Mouse (Mus musculus): ENCODE data around the gene Gm3238.
"Not testable (repeated sequence)": the region's sequence is repeated elsewhere in the genome, so short reads cannot be mapped to it uniquely, and the experiment has no call there.

Gene Gm3238

GRCm38 (mm10) chr10:77771225-77771624 lies at the start of gene Gm3238:
TSS of gene Gm3238 (minus strand) at chr10:77771325.
- in situ Hi-C loops (cut with MboI; ENCODE audit: low sequenced_read_pairs), result not testable (repeated sequence)

DNA sequence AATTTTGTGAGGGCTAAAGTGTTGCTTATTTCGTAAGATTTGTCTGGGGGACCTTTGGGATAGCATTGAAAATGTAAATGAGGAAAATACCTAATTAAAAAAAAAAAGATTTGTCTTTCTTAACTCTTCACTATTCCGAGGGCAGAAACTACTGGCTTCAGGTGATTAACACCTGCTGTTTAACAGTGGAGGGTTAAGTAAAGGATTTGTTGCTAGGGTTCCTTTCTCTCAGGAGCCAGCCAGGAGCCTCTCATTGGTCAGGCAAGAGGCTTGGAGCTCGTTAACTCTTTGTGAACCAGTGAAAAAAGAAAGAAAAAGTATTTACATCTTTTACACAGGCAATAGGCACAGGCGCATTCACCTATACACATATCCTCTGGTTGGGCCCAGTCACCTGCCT lies 48.1 kb upstream of the Gm3238 start:
- in situ Hi-C loops (cut with MboI; ENCODE audit: low sequenced_read_pairs), result no loop called here

- in situ Hi-C loops (cut with MboI; ENCODE audit: low sequenced_read_pairs), result no loop called here
Measured at GRCm38 (mm10) chr10:77818523-77818922, 47.4 kb upstream of the Gm3238 start.

DNA sequence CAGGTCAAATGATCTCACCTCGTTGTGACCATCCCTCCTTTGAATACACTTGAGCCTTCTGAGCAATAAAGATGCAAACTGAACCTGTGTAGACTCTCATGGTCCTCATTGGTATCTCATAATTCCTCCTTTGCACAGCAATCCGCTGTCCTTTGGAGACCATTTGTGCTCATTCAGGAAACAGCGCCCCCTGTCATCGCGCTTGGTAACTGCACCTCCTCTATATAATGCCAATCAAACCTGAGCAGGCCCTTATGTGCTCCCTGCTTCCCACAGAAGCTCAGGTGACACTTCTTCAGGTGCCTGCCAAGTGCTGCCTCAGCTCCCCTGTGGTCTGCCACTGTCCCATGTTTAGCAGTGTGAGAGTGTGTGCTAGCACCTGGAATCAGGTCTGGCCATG lies 44.4 kb upstream of the Gm3238 start:
- in situ Hi-C loops (cut with MboI; ENCODE audit: low sequenced_read_pairs), result no loop called here

DNA sequence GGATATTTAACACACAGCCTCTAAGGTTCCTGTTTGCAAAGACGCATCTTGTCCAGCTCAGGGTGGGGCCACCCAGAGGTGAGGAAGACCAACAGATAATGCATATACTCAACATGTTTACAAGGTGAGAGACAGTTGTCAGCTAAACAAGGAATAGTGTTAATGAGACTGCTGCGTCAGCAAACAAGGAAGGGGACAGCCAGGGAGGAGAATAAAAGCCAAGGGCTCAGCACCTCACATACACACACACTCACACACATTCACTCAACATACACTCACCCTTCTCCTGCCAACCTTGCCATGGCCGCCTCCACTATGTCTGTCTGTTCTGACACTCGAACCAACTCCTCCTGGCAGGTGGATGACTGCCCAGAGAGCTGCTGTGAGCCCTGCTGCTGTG lies 43.3 kb upstream of the Gm3238 start, which contains the start of gene Gm2696:
Gene Gm2696, plus strand, starts transcription at position 301 of the 400 bp plus-strand sequence.
- in situ Hi-C loops (cut with MboI; ENCODE audit: low sequenced_read_pairs), result no loop called here

DNA sequence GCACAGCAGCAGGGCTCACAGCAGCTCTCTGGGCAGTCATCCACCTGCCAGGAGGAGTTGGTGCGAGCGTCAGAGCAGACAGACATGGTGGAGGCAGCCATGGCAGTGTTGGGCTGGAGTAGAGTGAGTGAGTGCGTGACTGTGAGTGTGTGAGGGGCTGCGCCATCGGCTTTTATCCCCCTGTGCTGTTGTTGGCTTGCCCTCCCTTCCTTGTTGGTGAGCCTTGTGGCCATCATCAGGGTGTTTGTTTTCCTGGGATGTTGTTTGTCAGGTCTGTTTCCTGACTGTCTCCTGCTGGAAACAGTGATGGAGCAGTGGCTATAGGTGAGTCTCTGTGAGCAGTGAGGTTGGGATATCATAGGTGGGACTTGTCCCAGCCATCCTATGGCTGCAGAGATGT lies 40.6 kb upstream of the Gm3238 start, which contains the start of gene Gm9507:
Gene Gm9507, minus strand, starts transcription at position 101 of the 400 bp plus-strand sequence.
- in situ Hi-C loops (cut with MboI; ENCODE audit: low sequenced_read_pairs), result no loop called here

- in situ Hi-C loops (cut with MboI; ENCODE audit: low sequenced_read_pairs), result no loop called here
Measured at GRCm38 (mm10) chr10:77804095-77804494, 33.0 kb upstream of the Gm3238 start.

- in situ Hi-C loops (cut with MboI; ENCODE audit: low sequenced_read_pairs), result no loop called here
Measured at GRCm38 (mm10) chr10:77798921-77799508, 27.9 kb upstream of the Gm3238 start, which contains the start of gene Gm19668. TSS of gene Gm19668 (minus strand) at chr10:77799133.

- in situ Hi-C loops (cut with MboI; ENCODE audit: low sequenced_read_pairs), result not testable (repeated sequence)
Measured at GRCm38 (mm10) chr10:77798164-77798920, 27.2 kb upstream of the Gm3238 start.

- in situ Hi-C loops (cut with MboI; ENCODE audit: low sequenced_read_pairs), result no loop called here
Measured at GRCm38 (mm10) chr10:77797677-77798076, 26.6 kb upstream of the Gm3238 start.

DNA sequence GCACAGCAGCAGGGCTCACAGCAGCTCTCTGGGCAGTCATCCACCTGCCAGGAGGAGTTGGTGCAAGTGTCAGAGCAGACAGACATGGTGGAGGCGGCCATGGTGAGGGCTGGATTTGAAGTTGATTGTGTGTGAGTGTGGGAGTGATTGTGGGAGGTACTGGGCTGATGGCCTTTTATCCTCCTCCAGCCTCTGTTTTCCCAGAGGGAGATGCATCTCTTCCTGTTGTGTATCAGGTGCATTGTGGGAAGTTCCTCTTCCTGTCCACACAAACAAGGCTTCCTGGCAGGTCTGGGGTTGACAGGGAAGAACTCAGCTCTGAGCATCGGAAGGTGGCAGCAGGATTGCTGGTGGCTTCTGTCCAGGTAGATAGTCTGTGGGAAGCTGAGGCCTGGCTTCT lies 23.9 kb upstream of the Gm3238 start, which contains the start of gene Gm9639:
Gene Gm9639, minus strand, starts transcription at position 101 of the 400 bp plus-strand sequence.
- in situ Hi-C loops (cut with MboI; ENCODE audit: low sequenced_read_pairs), result no loop called here

- in situ Hi-C loops (cut with MboI; ENCODE audit: low sequenced_read_pairs), result no loop called here
Measured at GRCm38 (mm10) chr10:77788621-77789020, 17.5 kb upstream of the Gm3238 start.

DNA sequence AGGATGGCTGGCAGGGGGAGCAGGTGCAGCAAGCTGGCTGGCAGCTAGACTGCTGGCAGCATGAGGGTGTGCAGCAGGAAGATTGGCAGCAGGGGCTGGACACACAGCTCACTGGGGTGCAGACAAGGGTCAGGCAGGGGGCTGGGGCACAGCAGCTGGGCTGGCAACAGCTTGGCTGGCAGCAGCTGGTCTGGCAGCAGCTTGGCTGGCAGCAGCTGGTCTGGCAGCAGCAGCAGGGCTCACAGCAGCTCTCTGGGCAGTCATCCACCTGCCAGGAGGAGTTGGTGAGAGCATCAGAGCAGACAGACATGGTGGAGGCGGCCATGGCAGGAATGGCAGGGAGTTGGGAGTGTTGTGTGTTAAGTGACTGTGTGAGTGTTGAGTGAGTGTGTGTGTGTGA lies 16.8 kb upstream of the Gm3238 start, which contains the start of gene Gm7137:
Gene Gm7137, minus strand, starts transcription at position 325 of the 400 bp plus-strand sequence.
- in situ Hi-C loops (cut with MboI; ENCODE audit: low sequenced_read_pairs), result not testable (repeated sequence)

DNA sequence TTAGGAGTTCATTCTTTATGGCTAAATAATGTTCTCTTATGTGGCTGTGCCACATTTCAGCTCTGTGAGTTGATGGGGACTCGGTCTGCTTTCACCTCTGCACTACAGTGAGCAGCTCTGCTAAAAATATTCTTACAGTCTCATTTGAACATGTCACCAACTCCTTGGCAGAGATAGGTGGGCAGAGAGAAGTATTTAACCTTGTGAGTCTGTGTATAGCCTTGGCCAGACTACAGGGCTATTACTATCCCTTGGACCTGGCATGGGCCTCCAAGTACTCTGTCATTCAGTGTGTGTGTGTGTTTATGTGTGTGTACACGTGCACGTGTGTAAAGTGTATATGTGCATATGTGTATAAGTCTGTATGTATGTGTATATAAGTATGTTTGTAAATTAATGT lies 12.3 kb upstream of the Gm3238 start:
- in situ Hi-C loops (cut with MboI; ENCODE audit: low sequenced_read_pairs), result not testable (repeated sequence)

GRCm38 (mm10) chr10:77782442-77782841 lies 11.3 kb upstream of the Gm3238 start, which contains the start of gene Gm3250:
TSS of gene Gm3250 (minus strand) at chr10:77782542.
- in situ Hi-C loops (cut with MboI; ENCODE audit: low sequenced_read_pairs), result not testable (repeated sequence)

GRCm38 (mm10) chr10:77776844-77777243 lies 5.7 kb upstream of the Gm3238 start, which contains the start of gene Gm7138:
TSS of gene Gm7138 (minus strand) at chr10:77776944.
- in situ Hi-C loops (cut with MboI; ENCODE audit: low sequenced_read_pairs), result not testable (repeated sequence)

- in situ Hi-C loops (cut with MboI; ENCODE audit: low sequenced_read_pairs), result not testable (repeated sequence)
Measured at GRCm38 (mm10) chr10:77772142-77772541, 1.0 kb upstream of the Gm3238 start.

- in situ Hi-C loops (cut with MboI; ENCODE audit: low sequenced_read_pairs), result no loop called here
Measured at GRCm38 (mm10) chr10:77769727-77770126, 1.4 kb downstream of the Gm3238 start.

- in situ Hi-C loops (cut with MboI; ENCODE audit: low sequenced_read_pairs), result not testable (repeated sequence)
Measured at GRCm38 (mm10) chr10:77759582-77759981, 11.5 kb downstream of the Gm3238 start, which contains the start of gene Gm3233. TSS of gene Gm3233 (minus strand) at chr10:77759682.

DNA sequence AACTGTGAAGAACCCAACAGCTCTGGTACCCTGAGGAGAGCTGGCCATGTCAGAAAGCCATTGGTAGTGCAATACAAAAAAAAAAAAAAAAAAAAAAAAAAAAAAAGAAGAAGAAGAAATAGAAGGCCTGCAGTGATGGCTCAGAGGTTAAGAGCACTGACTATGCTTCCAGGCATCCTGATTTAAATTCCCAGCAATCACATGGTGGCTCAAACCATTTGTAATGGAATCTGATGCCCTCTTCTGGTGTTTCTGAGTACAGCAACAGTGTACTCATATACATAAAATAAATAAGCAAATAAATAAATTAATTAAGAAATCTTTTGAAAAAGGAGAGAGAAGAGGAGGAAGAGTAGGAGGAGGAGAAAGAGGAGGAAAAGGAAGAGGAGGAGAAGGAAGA lies 17.7 kb downstream of the Gm3238 start:
- in situ Hi-C loops (cut with MboI; ENCODE audit: low sequenced_read_pairs), result no loop called here

DNA sequence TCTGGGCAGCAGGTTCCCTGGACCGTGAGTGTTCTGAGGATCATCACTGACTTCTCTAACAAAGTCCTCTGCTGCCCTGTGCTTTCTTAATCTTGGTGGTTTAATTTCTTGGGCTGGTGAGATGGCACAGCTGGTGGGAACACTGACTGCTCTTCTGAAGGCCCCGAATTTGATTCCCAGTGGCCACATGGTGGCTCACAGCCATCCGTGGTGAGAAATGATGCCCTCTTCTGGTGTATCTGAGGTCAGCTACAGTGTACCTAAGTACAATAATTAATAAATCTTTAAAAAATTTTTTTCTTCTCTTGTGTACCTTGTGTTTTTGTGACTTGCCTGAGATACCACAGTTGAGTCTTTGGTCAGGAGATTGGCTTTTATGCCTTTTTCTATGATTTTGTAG lies 18.8 kb downstream of the Gm3238 start:
- in situ Hi-C loops (cut with MboI; ENCODE audit: low sequenced_read_pairs), result not testable (repeated sequence)

DNA sequence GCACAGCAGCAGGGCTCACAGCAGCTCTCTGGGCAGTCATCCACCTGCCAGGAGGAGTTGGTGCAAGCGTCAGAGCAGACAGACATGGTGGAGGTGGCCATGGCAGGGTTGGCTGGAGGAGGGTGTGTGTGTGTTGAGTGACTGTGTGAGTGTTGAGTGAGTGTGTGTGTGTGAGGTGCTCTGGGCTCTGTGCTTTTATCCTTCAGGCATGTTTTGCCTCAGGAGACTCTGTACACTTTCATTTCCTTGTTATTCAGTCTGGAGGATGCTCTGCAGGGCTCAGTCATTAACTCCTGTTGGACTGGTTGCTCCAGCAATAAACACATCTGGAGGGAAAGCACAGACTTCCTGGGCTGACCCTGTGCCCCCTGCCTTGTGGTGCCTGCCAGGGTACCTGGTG lies 19.9 kb downstream of the Gm3238 start, which contains the start of gene Gm9736:
Gene Gm9736, minus strand, starts transcription at position 101 of the 400 bp plus-strand sequence.
- in situ Hi-C loops (cut with MboI; ENCODE audit: low sequenced_read_pairs), result not testable (repeated sequence)

All from CH12F3 (cell line).